8 mouse cellular contexts compared by ENCODE assay signal in genomic region chr5:38039796-38040195, GRCm38 (mm10). TPM values are rescaled to one million over a fixed set of nuclear protein-coding genes. Genes with fewer than 3 reads are reported as not detected.
DNase-seq lines count a peak whose midpoint lies in the region; ATAC-seq and TF ChIP-seq lines count a peak whose summit lies in the region.

No protein-coding gene starts in this region.

- no peak for DNase-seq in kidney, adult 2 months
- DNase-seq in kidney, adult 9 months = no peak
- no peak for DNase-seq in frontal cortex, postnatal 36 days (ENCODE audit: low spot score in 2 of 2)
- no peak for DNase-seq in thymus, postnatal 0 days (ENCODE audit: low spot score)
- no peak for DNase-seq in right cerebral cortex, postnatal 25 days

- H3K4me3 ChIP-seq in kidney, adult 2 months (ENCODE audit: insufficient read depth, low read depth, low read length) = peak overlapping the region; percentile 58
- H3K4me3 ChIP-seq in brown adipose tissue, adult 24 weeks (ENCODE audit: insufficient read depth, low read depth, low read length) = peak overlapping the region; percentile 86
- H3K4me3 ChIP-seq in hindbrain, embryonic 15.5 days = peak overlapping the region; percentile 75
- H3K4me3 ChIP-seq in midbrain, embryonic 12.5 days = peak overlapping the region; percentile 65

- ATAC-seq in hindbrain, embryonic 15.5 days (ENCODE audit: low FRiP score, low read depth) = no peak
- ATAC-seq in midbrain, embryonic 12.5 days (ENCODE audit: low FRiP score, low read depth) = peak; percentile 10; the same call in 1 of the 2 replicates

- H3K9ac ChIP-seq in hindbrain, embryonic 15.5 days = peak overlapping the region; percentile 77
- peak overlapping the region; percentile 70 for H3K9ac ChIP-seq in midbrain, embryonic 12.5 days (replicated peaks)

- 18% methylated on average over 9 of the region's 9 CpGs for WGBS in kidney, adult 2 months
- 32% methylated on average over 9 of the region's 9 CpGs for WGBS in hindbrain, embryonic 15.5 days
- 30% methylated on average over 9 of the region's 9 CpGs for WGBS in midbrain, embryonic 12.5 days

- no peak for TF ChIP-seq CTCF in kidney, adult 2 months (conservative IDR thresholded peaks at IDR 0.05; ENCODE audit: insufficient read depth, insufficient read length, low read depth, low read length)

- H3K4me1 ChIP-seq in kidney, adult 2 months (ENCODE audit: control insufficient read depth, insufficient read depth, low read length) = 0 out of 2 replicates have a peak, but pooled peaks cover 5% of the 10 kb centered on the region
- peaks cover 7% of the 10 kb centered on the region for H3K4me1 ChIP-seq in brown adipose tissue, adult 24 weeks (ENCODE audit: control insufficient read depth, insufficient read depth, insufficient read length, low read length)
- peaks cover 20% of the 10 kb centered on the region for H3K4me1 ChIP-seq in hindbrain, embryonic 15.5 days (replicated peaks)
- H3K4me1 ChIP-seq in midbrain, embryonic 12.5 days = peaks cover 12% of the 10 kb centered on the region

- no peaks in the 10 kb centered on the region for H3K36me3 ChIP-seq in kidney, adult 2 months (ENCODE audit: control insufficient read depth, insufficient read depth, low read length)
- 0 out of 2 replicates have a peak, but pooled peaks cover 4% of the 10 kb centered on the region for H3K36me3 ChIP-seq in hindbrain, embryonic 15.5 days
- 0 out of 2 replicates have a peak, but pooled peaks cover 13% of the 10 kb centered on the region for H3K36me3 ChIP-seq in midbrain, embryonic 12.5 days

- peak overlapping the region; percentile 71 for H3K4me2 ChIP-seq in hindbrain, embryonic 15.5 days
- H3K4me2 ChIP-seq in midbrain, embryonic 12.5 days (replicated peaks) = peak overlapping the region; percentile 70

- no peaks in the 10 kb centered on the region for H3K27me3 ChIP-seq in kidney, adult 2 months (replicated peaks; ENCODE audit: control insufficient read depth, insufficient read depth, low read length)
- H3K27me3 ChIP-seq in hindbrain, embryonic 15.5 days = 0 out of 2 replicates have a peak, but pooled peaks cover 3% of the 10 kb centered on the region
- 0 out of 2 replicates have a peak, but pooled peaks cover 3% of the 10 kb centered on the region for H3K27me3 ChIP-seq in midbrain, embryonic 12.5 days

- no peak overlapping the region for H3K27ac ChIP-seq in kidney, adult 2 months (ENCODE audit: insufficient read depth, low read depth, low read length)
- H3K27ac ChIP-seq in brown adipose tissue, adult 24 weeks (replicated peaks; ENCODE audit: low read depth, low read length) = peak overlapping the region; percentile 86
- H3K27ac ChIP-seq in hindbrain, embryonic 15.5 days (replicated peaks) = no peak overlapping the region
- no peak overlapping the region for H3K27ac ChIP-seq in midbrain, embryonic 12.5 days (replicated peaks)

- H3K9me3 ChIP-seq in hindbrain, embryonic 15.5 days = no peaks in the 10 kb centered on the region
- no peaks in the 10 kb centered on the region for H3K9me3 ChIP-seq in midbrain, embryonic 12.5 days

- no peak for TF ChIP-seq POLR2A in kidney, adult 2 months (IDR thresholded peaks at IDR 0.05; ENCODE audit: low read depth, low read length)

RNA-seq across cellular contexts. Expression of gene Stx18, which starts 1.3 kb away (rescaled TPM):
- polyA plus RNA-seq in kidney, adult 2 months (2012; rRNA removed) = 25.7 and 32.2 TPM in 2 replicates
- polyA plus RNA-seq in brown adipose tissue, adult 24 weeks (2012; ENCODE audit: insufficient read depth, insufficient read length, missing spikeins) = 52.3 and 61.2 TPM in 2 replicates
- 35.3 and 37.8 TPM in 2 replicates for polyA plus RNA-seq in hindbrain, embryonic 15.5 days (2015; fragmentation: Nextera tagmentation; extraction: Ambion mirVana)
- polyA plus RNA-seq in midbrain, embryonic 12.5 days (2016; fragmentation: Nextera tagmentation; extraction: Ambion mirVana) = 42.1 and 42.5 TPM in 2 replicates
- 34.7 and 40.0 TPM in 2 replicates for polyA plus RNA-seq in thymus, postnatal 0 days (2015; fragmentation: Nextera tagmentation; extraction: Ambion mirVana)
